Mouse (Mus musculus) CH12.LX (cell line): Measurements from ENCODE around the gene Rps21.

Experiments
- CTCF ChIP-seq, 2 experiments: IDR thresholded peaks in 1 of 2; conservative IDR thresholded peaks in 1 of 2; 2 replicates each; pipeline ENCODE4 v1.5.1; 2011 to 2012; ENCODE audit warnings: low read depth in 2 of 2, low read length in 2 of 2, improper control_type of control experiment in 1 of 2, inconsistent platforms in 1 of 2, mild to moderate bottlenecking in 1 of 2, moderate library complexity in 1 of 2
- E2F4 ChIP-seq: IDR thresholded peaks from 2 replicates; pipeline ENCODE4 v1.6.1; 2011; ENCODE audit warnings: low read depth, low read length, improper control_type of control experiment; ENCODE audit not compliant: insufficient replicate concordance
- EP300 ChIP-seq: IDR thresholded peaks from 2 replicates; pipeline ENCODE4 v1.6.1; 2011; ENCODE audit warnings: low read length, improper control_type of control experiment
- JUN ChIP-seq: IDR thresholded peaks from 2 replicates; pipeline ENCODE4 v1.6.1; 2011; ENCODE audit warnings: low read depth, mild to moderate bottlenecking, low read length, improper control_type of control experiment, moderate library complexity; ENCODE audit not compliant: insufficient read depth
- MXI1 ChIP-seq: IDR thresholded peaks from 2 replicates; pipeline ENCODE4 v1.6.1; 2011; ENCODE audit warnings: mild to moderate bottlenecking, low read depth, low read length, improper control_type of control experiment
- POLR2A ChIP-seq: IDR thresholded peaks from 2 replicates; pipeline ENCODE4 v1.6.1; 2011; ENCODE audit warnings: low read depth, mild to moderate bottlenecking, improper control_type of control experiment, low read length
- UBTF ChIP-seq: IDR thresholded peaks from 2 replicates; pipeline ENCODE4 v1.6.1; 2012; ENCODE audit warnings: low read depth, mild to moderate bottlenecking, inconsistent platforms, low read length, improper control_type of control experiment, moderate library complexity
- ZMIZ1 ChIP-seq: IDR thresholded peaks from 2 replicates; pipeline ENCODE4 v1.6.1; 2012; ENCODE audit warnings: low read depth, mild to moderate bottlenecking, inconsistent platforms, low read length, improper control_type of control experiment

DNA sequence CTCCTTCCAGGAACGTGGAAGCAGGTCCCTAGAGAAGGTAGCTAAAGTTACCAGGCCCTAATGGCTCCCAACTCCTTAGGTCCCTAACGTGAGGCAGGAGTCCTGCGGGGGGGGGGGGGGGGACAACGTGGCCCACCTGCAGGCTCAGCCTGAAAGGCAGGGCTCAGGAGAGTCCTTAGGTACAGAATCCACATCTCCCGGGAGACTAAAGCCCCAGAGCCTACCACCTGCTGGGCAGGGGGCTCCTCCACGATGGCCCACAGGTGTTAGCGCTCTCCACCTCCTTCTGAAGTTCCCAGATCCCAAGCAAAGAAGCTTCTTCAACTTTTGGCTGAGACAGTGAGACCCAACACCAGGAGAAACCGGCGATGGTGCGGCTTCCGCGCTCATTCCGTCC lies 32.5 kb upstream of the Rps21 start:
- no peak for TF ChIP-seq MXI1
- no peak for TF ChIP-seq CTCF (conservative IDR thresholded peaks at IDR 0.05 in 1 of 2, IDR thresholded peaks at IDR 0.05 in 1 of 2; ENCODE audit: low read depth in 2 of 2, low read length in 2 of 2)
- no peak for TF ChIP-seq EP300
- TF ChIP-seq ZMIZ1, result no peak
- TF ChIP-seq UBTF, result no peak
- no peak for TF ChIP-seq E2F4
- TF ChIP-seq POLR2A, result no peak
- no peak for TF ChIP-seq JUN
